Mouse (Mus musculus) heart, embryonic 13.5 days (tissue): ENCODE measurements around the gene Rnft2. TPM values are rescaled to one million over a fixed set of nuclear protein-coding genes. Genes with fewer than 3 reads are reported as not detected.
A peak's percentile ranks its signal among the peaks of the same experiment; 100 is the strongest.

ENCODE experiments used
- ATAC-seq: fragments of 200-750 bp; cut with Nextera tagmentation; 2 replicates; pipeline ENCODE4 v1.8.0; 2017; ENCODE audit warnings: moderate TSS enrichment; ENCODE audit not compliant: insufficient number of reproducible peaks, low FRiP score, low TSS enrichment; ENCODE audit errors: extremely low read depth
- H3K27ac ChIP-seq: fragments of 300-500 bp; sonication (generic); replicated peaks from 2 replicates; pipeline ENCODE4 v1.5.1; 2015; ENCODE audit warnings: moderate library complexity, mild to moderate bottlenecking, inconsistent platforms
- H3K27me3 ChIP-seq: fragments of 300-500 bp; sonication (generic); replicated peaks from 2 replicates; pipeline ENCODE4 v1.6.1; 2015; ENCODE audit warnings: mild to moderate bottlenecking, inconsistent platforms
- H3K36me3 ChIP-seq: fragments of 300-500 bp; sonication (generic); 2 replicates; pipeline ENCODE4 v1.6.1; 2015; ENCODE audit warnings: mild to moderate bottlenecking, inconsistent platforms
- H3K4me1 ChIP-seq: fragments of 300-500 bp; sonication (generic); 2 replicates; pipeline ENCODE4 v1.6.1; 2015; ENCODE audit warnings: inconsistent platforms
- H3K4me2 ChIP-seq: fragments of 300-500 bp; sonication (generic); 2 replicates; pipeline ENCODE4 v1.6.1; 2015; ENCODE audit warnings: inconsistent platforms, mild to moderate bottlenecking, moderate library complexity
- H3K4me3 ChIP-seq: fragments of 300-500 bp; sonication (generic); 2 replicates; pipeline ENCODE4 v1.5.1; 2015; ENCODE audit warnings: moderate library complexity, mild to moderate bottlenecking, inconsistent platforms
- H3K9ac ChIP-seq: fragments of 300-500 bp; sonication (generic); 2 replicates; pipeline ENCODE4 v1.6.1; 2015; ENCODE audit warnings: inconsistent platforms, mild to moderate bottlenecking, moderate library complexity
- H3K9me3 ChIP-seq: fragments of 300-500 bp; sonication (generic); 2 replicates; pipeline ENCODE4 v1.6.1; 2016; ENCODE audit warnings: inconsistent platforms
- WGBS: fragments of 180-500 bp; shearing (Covaris S2); methylation state at CpG from one replicate; pipeline ENCODE4 v1.1.7; 2015; ENCODE audit warnings: mixed read lengths; 5-methylcytosine and 5-hydroxymethylcytosine counted together
- polyA plus RNA-seq: library from polyadenylated mRNA; unstranded; fragments of >200 nt; fragmentation: Nextera tagmentation; extraction: Ambion mirVana; gene quantifications from 2 replicates; pipeline ENCODE4 v1.2.1, GENCODE M21; 2015

Gene Rnft2
- polyA plus RNA-seq, 1 experiment from 2014 or later, result 2.2 TPM

GRCm38 (mm10) chr5:118149711-118150110 lies 95.2 kb downstream of the Rnft2 start:
- H3K27ac ChIP-seq, result peak overlapping the region; percentile 33
- H3K9me3 ChIP-seq, result no peaks in the 10 kb centered on the region
- H3K4me2 ChIP-seq, result no peak overlapping the region
- peak overlapping the region; percentile 15; the same call in 1 of the 2 replicates for H3K9ac ChIP-seq
- H3K36me3 ChIP-seq, result peaks cover 25% of the 10 kb centered on the region
- peaks cover 77% of the 10 kb centered on the region for H3K4me1 ChIP-seq
- no peaks in the 10 kb centered on the region for H3K27me3 ChIP-seq
- ATAC-seq, result no peak
- H3K4me3 ChIP-seq, result no peak overlapping the region
- WGBS, result 40% methylated on average over 3 of the region's 3 CpGs

GRCm38 (mm10) chr5:118147264-118147663 lies 97.7 kb downstream of the Rnft2 start:
- ATAC-seq, result no peak
- WGBS, result 77% methylated on average over 10 of the region's 10 CpGs
- H3K9ac ChIP-seq, result peak overlapping the region; percentile 44; the same call in 1 of the 2 replicates

GRCm38 (mm10) chr5:118145999-118146679 lies 98.8 kb downstream of the Rnft2 start:
- Histone ChIP-seq H3K4me2 (peak overlapping the region; percentile 42), H3K27ac (peak overlapping the region; percentile 69), H3K9ac (peak overlapping the region; percentile 58), H3K4me3 (no peak overlapping the region; the same call in 1 of the 2 replicates), H3K9me3 (no peaks in the 10 kb centered on the region), H3K36me3 (peaks cover 27% of the 10 kb centered on the region), H3K4me1 (peaks cover 70% of the 10 kb centered on the region), H3K27me3 (no peaks in the 10 kb centered on the region)
- WGBS, result 38% methylated on average over 15 of the region's 15 CpGs
- no peak; the same call in 1 of the 2 replicates for ATAC-seq

More at GRCm38 (mm10) chr5:118147264-118147663, 97.7 kb downstream of the Rnft2 start:
- H3K4me1 ChIP-seq, result peaks cover 72% of the 10 kb centered on the region
- H3K27ac ChIP-seq, result peak overlapping the region; percentile 69; the same call in 1 of the 2 replicates
- H3K27me3 ChIP-seq, result no peaks in the 10 kb centered on the region
- no peak overlapping the region for H3K4me2 ChIP-seq
- no peak overlapping the region for H3K4me3 ChIP-seq
- no peaks in the 10 kb centered on the region for H3K9me3 ChIP-seq
- H3K36me3 ChIP-seq, result peaks cover 27% of the 10 kb centered on the region

GRCm38 (mm10) chr5:118145458-118145857 lies 99.5 kb downstream of the Rnft2 start:
- H3K4me3 ChIP-seq, result no peak overlapping the region
- H3K9ac ChIP-seq, result peak overlapping the region; percentile 58
- ATAC-seq, result no peak
- 75% methylated on average over 3 of the region's 3 CpGs for WGBS
- H3K27me3 ChIP-seq, result no peaks in the 10 kb centered on the region
- H3K36me3 ChIP-seq, result peaks cover 30% of the 10 kb centered on the region
- H3K4me2 ChIP-seq, result no peak overlapping the region; the same call in 1 of the 2 replicates
- H3K9me3 ChIP-seq, result no peaks in the 10 kb centered on the region
- H3K27ac ChIP-seq, result peak overlapping the region; percentile 69
- H3K4me1 ChIP-seq, result peaks cover 72% of the 10 kb centered on the region

GRCm38 (mm10) chr5:118144770-118145169 lies 100.1 kb downstream of the Rnft2 start:
- Histone ChIP-seq H3K4me2 (no peak overlapping the region), H3K36me3 (peaks cover 37% of the 10 kb centered on the region), H3K9me3 (no peaks in the 10 kb centered on the region), H3K9ac (no peak overlapping the region), H3K27me3 (no peaks in the 10 kb centered on the region), H3K27ac (no peak overlapping the region), H3K4me3 (no peak overlapping the region), H3K4me1 (peaks cover 71% of the 10 kb centered on the region)
- ATAC-seq, result no peak
- WGBS, result 56% methylated on average over 6 of the region's 6 CpGs

GRCm38 (mm10) chr5:118144327-118144726 lies 100.6 kb downstream of the Rnft2 start:
- Histone ChIP-seq H3K27me3 (no peaks in the 10 kb centered on the region), H3K27ac (no peak overlapping the region), H3K4me2 (no peak overlapping the region), H3K4me3 (no peak overlapping the region), H3K9ac (no peak overlapping the region), H3K9me3 (no peaks in the 10 kb centered on the region), H3K4me1 (peaks cover 70% of the 10 kb centered on the region), H3K36me3 (peaks cover 41% of the 10 kb centered on the region)
- whole genome bisulfite sequencing, result 83% methylated on average over 4 of the region's 4 CpGs
- ATAC-seq, result no peak

- Histone ChIP-seq H3K27me3 (no peaks in the 10 kb centered on the region), H3K27ac (no peak overlapping the region), H3K9ac (peak overlapping the region; percentile 40; the same call in 1 of the 2 replicates), H3K36me3 (peaks cover 51% of the 10 kb centered on the region), H3K4me2 (no peak overlapping the region), H3K9me3 (no peaks in the 10 kb centered on the region), H3K4me1 (peaks cover 61% of the 10 kb centered on the region), H3K4me3 (no peak overlapping the region)
- 81% methylated on average over 12 of the region's 12 CpGs for WGBS
- no peak for ATAC-seq
Observed at GRCm38 (mm10) chr5:118143211-118144026, 101.5 kb downstream of the Rnft2 start.

- Histone ChIP-seq H3K4me1 (peaks cover 53% of the 10 kb centered on the region), H3K27me3 (no peaks in the 10 kb centered on the region), H3K9me3 (no peaks in the 10 kb centered on the region), H3K4me3 (no peak overlapping the region), H3K9ac (no peak overlapping the region), H3K36me3 (peaks cover 58% of the 10 kb centered on the region), H3K4me2 (no peak overlapping the region), H3K27ac (no peak overlapping the region)
- ATAC-seq, result no peak
- 88% methylated on average over 8 of the region's 8 CpGs for WGBS
Observed at GRCm38 (mm10) chr5:118142471-118142870, 102.4 kb downstream of the Rnft2 start.

Other genes with a start within 250 kb of the Rnft2 start
- gene Tesc, start 217.4 kb downstream of the Rnft2 start, polyA plus RNA-seq, result 17.8 and 20.3 TPM in 2 replicates
- gene Fbxw8, start 89.7 kb downstream of the Rnft2 start, polyA plus RNA-seq, result 21.5 and 22.0 TPM in 2 replicates
- not detected in 2 replicates for gene Hrk, start 80.5 kb downstream of the Rnft2 start, polyA plus RNA-seq
- gene 2410131K14Rik, start 111 bp upstream of the Rnft2 start, polyA plus RNA-seq, result 6.1 and 6.5 TPM in 2 replicates